ENCODE assay signal across 4 mouse cellular contexts in genomic region chr19:4417713-4418112, GRCm38 (mm10). TPM values are rescaled to one million over a fixed set of nuclear protein-coding genes. Genes with fewer than 3 reads are reported as not detected.
"Had no signal": no experiment of that assay in that cellular context is flagged by ENCODE, and none has a peak within 500 bp of the region (broad histone marks: within the 10 kb centered on the region; RNA-seq: fewer than 3 reads in every experiment).

No protein-coding gene starts in this region.

- H3K27ac ChIP-seq: liver, embryonic 13.5 days; stomach, postnatal 0 days had no signal

- H3K36me3 ChIP-seq: liver, embryonic 13.5 days had no signal

- H3K4me3 ChIP-seq: liver, embryonic 13.5 days had no signal

- H3K27me3 ChIP-seq: liver, embryonic 13.5 days had no signal

RNA-seq across cellular contexts. Expression of gene Rhod, which starts 21.5 kb away (rescaled TPM):
- total RNA-seq: megakaryocyte progenitor cell, adult 5-6 weeks; megakaryocyte-erythroid progenitor cell, adult 5-6 weeks had no signal

RNA-seq across cellular contexts. Expression of gene Syt12, which starts 59.5 kb away (rescaled TPM):
- total RNA-seq: megakaryocyte progenitor cell, adult 5-6 weeks; megakaryocyte-erythroid progenitor cell, adult 5-6 weeks had no signal
